Mouse (Mus musculus) ES-Bruce4 (cell line): ENCODE data around the gene Cnnm4.

ENCODE experiments used
- CTCF ChIP-seq: IDR thresholded peaks from one replicate; pipeline ENCODE4 v1.8.1; 2011; ENCODE audit warnings: low read depth, low read length
- EP300 ChIP-seq: IDR thresholded peaks from 2 replicates; pipeline ENCODE4 v1.6.1; 2011; ENCODE audit warnings: low read depth, low read length; ENCODE audit not compliant: insufficient read depth
- POLR2A ChIP-seq: IDR thresholded peaks from one replicate; pipeline ENCODE4 v1.8.1; 2011; ENCODE audit warnings: low read length; ENCODE audit not compliant: insufficient read depth

DNA sequence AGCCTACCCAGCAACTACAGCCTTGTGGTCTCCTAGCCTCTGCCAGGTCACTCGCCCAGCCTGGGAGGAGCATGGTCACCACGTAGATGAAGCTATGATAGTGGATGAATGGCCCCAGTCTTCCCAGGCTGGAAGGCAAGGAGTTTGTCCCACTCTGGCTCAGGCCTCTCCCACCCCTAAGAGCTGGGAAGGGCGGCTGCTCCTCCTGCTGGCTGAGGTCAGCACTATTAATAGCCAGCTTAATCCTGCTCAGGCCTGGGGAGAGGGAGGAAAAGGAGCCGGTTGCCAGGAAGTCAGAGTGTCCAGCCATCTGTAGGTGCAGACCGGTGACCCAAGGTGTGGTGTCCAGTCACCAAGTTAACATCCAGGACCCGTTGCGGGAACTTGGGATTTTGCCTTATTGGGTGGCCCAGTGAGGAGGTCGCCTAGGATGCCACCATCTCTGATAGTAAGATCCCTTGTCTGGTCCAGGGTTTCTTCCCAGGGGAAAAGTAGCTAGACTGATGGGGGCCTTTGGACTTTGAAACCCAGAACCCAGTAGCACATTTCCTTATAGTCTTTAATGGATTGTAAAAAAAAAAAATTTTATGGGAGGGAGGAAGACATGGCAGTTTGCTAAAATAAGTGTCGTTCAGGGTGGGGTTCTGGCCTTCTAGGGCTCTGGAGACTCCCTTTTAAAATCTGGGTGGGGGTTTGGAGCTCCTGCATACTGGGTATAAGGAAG is 21.2 kb downstream of the Cnnm4 start:
- TF ChIP-seq POLR2A (no peak), EP300 (no peak), CTCF (peak; percentile 40)
